Mouse (Mus musculus) B cell, adult 2 months (primary cell): Measurements from ENCODE around the gene Trappc6b.
A peak's percentile ranks its signal among the peaks of the same experiment; 100 is the strongest.
"Not testable (repeated sequence)": the region's sequence is repeated elsewhere in the genome, so short reads cannot be mapped to it uniquely, and the experiment has no call there.

Experiments
- DNase-seq, 2 experiments: peaks; one replicate each; pipeline ENCODE4 v3.0.0; 2022

The Trappc6b gene

DNA sequence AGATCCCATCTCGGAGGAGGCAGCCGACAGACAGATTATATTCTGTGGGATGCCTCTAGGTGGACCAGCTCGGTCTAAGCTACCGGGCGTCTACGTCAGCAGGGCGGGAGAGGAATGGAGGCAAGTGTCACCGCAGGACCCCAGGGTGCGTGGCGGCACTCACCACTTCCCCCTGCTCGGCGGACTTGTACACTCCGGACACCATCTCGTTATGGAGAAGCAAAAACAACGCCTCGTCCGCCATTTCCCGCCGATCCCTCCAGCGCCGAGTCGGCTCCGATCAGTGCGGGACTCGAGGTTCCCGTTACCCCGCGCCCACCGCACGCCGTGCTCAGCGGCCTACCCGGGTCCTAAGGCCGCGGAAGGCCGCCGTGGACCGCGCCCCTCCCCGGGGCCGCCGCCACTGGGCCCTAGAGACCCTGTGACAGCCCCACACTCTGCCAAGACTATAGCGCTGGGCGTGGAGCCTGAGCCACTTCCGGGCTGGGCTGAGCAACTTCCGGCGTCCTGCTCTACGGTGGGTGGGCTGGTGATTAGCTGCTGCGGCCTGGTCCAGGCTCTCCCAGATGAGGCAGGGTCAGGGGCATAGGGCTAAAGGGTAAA lies at the start of gene Trappc6b:
Trappc6b (minus strand) TSS at position 480 of the 603 bp plus-strand sequence.
- DNase-seq = peak; percentile 78 to 82

DNA sequence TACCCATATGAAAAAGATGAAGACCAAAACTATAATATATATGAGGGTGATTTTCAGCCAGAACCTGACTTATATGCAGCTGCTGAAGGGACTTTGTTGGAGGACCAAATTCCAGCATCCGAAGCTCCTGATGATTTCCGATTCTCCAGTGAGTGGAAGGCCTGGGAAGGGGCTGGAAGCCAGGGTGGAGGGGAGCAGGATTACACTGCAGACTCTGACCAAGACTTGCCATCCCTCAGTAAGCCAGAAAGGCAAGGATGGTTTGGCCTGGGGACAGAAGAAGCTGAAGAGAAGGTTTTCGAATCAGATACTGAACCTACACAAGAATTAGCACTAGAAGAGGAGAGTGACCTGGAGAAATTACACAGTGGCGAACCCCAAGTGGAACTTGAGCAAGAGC lies 46.7 kb upstream of the Trappc6b start:
- no peak for DNase-seq

DNA sequence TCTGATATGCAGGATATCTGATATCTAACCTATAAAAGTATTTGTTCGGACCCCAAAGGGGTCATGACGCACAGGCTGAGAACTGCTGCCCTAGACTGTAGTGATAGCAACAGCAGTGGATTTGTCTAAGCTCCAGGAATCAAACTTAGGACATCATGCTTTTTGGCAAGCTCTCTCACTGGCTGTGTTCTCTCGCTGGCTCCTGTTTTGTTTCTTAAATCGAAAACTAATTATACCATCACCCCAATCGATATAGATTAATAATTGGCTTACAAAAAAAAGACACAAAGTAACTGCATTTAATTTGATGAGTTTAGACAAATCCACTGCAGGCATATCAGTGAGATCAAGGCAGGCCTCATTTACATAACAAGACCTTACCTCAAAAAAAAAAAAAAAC lies 45.2 kb upstream of the Trappc6b start:
- DNase-seq = no peak

DNA sequence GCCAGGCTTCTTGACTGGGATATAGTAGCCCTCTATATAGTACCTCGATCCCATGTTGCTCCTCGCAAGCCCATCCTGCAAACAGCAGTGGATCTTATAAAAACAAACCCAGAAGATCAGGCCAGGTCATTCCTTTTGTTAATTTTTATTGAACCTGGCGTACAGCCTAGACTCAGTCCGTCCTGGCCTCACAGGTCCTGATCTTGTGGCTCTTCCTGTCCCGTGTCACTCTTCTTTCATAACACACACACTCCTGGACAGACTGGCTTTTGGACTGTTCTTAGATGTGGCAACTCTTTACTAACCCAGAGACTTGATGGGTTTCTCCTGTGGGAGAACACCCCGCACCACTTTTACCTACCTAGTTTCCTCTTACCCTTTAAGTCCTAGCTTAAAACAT lies 44.6 kb upstream of the Trappc6b start:
- no peak for DNase-seq

DNA sequence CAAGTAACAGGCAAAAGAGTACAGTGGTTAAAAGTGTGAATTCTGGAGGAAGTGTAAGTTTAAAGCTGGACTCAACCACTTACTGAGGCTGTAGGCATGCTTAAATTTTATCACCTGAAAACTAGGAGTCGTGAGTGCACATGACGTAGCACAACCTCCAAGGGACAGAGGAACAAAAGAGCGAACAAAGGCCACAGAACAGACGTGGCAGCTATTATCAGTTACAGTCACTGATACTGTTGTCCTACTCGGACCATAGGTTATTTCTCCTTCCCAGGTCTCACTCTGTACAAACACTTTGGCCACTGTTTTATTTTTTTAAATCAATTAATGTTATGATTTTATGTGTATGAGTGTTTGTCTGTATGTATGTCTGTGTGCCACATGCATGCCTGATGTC lies 43.5 kb upstream of the Trappc6b start:
- no peak for DNase-seq

DNA sequence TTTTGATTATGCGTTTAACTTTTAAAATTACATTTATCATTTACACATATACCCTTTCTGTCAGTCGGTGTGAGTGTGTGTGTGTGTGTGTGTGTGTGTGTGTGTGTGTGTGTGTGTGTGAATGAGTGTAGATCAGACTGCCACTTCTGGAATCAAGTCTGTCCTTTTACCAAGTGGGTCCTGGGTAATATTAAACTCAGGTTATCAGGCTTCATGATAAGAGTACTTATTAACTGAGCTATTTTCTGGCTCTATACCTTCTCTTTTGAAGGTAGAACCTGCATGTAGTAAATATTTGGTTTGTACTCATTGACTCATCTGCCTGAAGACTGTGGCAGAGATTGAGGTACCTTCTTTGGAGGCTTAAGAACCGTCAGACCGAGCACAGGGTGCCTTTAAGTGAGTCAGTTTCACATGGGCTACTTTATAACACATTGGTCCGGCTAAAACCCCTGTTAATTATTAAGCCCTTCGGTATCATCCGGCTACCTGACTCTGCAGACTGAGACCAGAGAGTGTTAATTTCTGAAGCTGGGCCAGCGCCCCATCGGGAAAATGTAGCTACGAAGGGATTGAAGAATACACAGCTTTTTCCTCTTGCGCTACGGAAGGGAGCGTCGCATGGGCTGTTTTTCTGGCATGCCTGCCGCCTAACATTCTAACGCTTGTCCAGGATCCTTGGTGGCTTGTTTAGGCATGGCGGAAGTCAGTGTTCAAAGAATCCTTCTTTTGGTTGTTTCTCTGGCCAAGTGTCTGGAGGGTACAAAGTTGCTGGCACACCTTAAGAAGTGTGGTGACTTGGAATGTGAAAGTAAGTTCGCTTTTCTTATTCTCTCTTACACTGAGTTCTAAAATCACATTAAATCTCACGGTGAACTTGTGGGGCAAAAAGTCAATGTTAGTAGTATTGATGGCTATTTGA lies 34.1 kb upstream of the Trappc6b start, which contains the start of gene Mia2:
Mia2 (plus strand) TSS at position 696 of the 922 bp plus-strand sequence.
- no peak for DNase-seq

DNA sequence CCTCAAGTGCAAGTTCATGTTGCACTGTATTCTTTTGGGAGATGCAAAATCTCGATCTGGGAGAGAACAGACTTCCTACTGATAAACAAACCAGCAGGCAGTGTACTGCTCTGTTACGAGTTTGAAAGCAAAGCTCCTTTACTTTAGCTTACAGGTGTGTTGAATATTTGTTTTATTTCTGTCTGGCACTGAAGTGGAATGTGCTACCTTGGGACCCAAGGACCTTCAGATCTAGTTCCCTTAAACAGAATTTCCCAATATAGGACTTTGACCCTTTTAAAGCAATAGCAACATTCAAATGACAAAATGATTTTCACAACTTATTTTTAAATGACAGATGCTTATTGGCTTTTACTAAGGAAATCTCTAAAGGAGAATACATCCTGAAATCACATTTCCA lies 32.3 kb upstream of the Trappc6b start:
- DNase-seq = no peak

DNA sequence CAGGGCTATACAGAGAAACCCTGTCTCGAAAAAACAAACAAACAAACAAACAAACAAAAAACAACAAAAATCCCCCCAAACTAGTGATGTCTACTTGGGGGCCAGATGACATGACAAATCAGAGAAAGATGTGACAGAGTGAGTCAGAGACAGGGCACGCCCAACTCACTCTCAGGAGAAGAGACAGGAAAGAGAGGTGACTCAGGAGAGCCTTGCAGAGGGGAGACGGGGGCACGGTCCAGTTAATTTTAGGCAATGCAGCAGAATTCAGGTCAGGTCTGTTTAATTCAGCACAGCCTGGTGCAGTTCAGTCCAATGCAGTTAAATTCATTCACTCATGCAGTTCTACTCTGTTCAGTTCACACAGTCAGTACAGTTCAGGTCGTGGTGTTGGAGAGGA lies 24.9 kb upstream of the Trappc6b start:
- no peak for DNase-seq

DNA sequence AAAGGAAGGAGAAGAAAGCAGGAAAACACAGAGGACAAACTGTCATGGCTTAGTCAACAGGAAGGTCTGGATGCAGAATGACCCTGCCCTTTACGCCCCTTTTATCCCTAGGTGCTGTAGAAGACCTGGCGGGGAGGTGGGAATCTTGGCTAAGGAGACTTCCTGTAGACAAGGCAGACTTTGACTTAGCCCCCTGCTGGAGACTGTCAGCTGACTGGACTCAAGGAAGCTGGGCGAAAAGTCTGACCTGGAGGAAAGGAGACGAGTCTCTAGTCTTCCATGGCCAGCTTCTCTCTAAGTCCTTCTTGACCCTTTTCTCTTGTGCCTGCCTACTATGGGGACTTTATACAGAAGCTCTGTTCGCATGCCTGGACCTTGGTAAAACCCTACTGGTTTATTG lies 23.2 kb upstream of the Trappc6b start:
- DNase-seq = no peak

DNA sequence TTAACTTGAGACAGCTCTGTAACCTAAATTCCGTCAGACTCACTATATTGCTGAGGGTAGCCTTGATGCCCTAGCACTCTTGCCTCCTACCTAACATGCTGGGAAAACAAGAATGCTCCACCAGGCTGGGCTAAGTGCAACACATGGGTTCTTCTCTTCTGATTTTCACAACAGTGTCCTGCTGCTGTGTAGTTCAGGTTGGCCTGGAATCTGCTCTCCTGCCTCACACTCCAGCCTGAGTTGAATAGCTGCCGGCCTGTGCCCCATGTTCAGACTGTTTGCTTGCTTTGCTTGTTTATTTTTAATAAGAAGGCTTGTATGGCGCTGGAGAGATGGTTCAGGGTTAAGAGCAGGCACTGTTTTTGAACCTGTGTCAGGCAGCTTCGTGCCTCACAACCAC lies 19.2 kb upstream of the Trappc6b start:
- no peak for DNase-seq

DNA sequence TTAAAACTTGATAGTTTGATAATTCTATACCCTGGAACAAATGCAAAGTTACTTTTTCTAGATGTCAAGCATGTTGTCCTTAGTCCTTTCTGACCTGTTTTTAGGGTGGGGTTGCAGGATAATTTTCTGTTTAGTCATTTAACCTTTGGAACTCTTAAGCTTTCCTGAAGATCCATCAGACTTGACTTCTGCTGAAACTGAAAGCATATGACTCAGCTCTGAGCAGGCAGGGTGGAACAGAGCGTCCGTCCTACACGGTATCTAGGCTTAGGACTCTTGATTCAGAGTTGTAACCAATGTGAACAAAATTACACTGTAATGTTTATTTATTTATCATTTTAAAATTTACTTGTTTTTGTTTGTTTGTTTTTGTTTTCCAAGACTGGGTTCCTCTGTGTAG lies 16.6 kb upstream of the Trappc6b start:
- DNase-seq = no peak

DNA sequence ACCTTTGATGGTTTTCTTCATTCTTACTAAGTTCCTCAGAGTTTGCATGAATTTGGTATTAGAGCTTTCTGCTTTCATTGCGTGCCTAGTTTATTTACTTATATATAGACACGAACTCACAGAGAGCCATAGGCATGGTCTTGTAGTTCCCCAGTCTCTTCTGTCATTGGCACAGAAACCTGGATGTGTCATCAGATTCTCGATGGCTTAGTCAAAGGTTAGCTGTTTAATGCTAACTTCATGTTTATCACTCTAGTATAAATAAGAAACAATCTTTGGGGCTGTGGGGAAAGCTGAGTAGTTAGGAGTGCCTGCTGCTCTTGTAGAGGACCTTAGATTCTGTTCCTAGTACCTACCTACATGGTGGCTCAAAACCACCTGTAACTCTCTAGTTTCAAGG lies 15.7 kb upstream of the Trappc6b start:
- DNase-seq = no peak

DNA sequence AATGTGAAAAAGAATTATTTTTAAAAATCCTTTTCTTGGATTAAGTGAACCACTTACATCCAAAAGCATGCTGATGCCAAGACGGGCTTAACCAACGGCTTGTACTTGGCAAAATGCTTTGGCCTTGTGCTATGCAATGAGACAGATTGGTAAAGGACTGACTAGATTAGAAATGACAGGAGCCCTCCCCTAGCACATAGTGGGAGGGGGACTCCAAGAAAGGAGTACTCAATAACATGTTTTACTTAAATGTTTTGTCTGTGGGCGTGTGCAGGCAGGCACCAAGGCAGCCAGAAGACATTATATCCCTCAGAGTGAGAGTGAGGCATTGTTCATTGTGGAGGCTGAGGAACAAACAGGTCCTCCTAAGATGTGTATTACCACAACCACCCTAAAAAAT lies 12.8 kb upstream of the Trappc6b start:
- DNase-seq = no peak

DNA sequence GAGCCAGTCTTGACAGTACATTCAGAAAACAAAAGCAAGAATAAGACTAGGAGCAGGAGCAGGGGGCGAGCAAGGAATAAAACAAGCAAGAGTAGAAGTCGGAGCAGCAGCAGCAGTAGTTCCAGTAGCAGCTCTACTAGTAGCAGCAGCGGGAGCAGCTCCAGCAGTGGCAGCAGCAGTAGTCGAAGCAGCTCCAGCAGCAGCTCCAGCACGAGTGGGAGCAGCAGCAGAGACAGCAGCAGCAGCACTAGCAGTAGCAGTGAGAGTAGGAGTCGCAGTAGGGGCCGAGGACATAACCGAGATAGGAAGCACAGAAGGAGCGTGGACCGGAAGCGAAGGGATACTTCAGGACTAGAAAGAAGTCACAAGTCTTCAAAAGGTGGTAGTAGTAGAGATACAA lies 11.0 kb upstream of the Trappc6b start:
- no peak for DNase-seq

DNA sequence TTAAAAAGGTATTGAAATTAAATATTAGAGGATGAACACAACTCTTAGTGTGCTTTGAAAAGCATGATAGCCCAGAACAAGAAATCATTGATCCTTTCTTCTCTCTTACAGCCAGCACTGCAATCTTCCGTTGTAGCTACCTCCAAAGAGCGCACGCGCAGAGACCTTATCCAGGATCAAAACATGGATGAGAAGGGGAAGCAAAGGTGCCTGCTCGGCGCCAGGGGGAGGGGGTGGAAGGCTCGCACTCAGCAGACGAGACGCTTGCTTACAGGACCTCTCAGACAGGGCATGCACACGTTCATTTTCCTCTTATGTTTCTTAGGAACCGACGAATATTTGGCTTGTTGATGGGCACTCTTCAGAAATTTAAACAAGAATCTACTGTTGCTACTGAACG lies 7.5 kb upstream of the Trappc6b start:
- no peak for DNase-seq

DNA sequence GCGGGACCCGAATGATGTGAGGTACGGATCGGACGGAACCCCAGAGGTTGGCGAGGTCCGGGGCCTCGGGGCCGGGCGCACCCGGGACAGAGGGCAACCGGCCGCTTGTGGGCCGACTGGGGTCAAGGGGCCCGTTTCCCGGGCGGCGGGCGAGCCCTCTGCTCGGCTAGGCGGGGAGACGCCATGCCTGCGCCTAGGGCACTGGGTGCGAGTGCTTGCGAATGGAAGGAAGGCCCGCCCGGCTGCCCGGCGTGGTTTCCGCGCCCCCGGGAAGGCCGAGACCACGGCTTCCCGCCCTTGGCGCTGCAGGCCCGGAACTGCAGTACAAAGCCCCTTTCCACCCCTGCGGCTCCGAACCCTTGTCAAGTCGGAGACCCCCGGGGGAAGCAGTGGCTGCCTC lies 5.8 kb upstream of the Trappc6b start:
- no peak for DNase-seq

DNA sequence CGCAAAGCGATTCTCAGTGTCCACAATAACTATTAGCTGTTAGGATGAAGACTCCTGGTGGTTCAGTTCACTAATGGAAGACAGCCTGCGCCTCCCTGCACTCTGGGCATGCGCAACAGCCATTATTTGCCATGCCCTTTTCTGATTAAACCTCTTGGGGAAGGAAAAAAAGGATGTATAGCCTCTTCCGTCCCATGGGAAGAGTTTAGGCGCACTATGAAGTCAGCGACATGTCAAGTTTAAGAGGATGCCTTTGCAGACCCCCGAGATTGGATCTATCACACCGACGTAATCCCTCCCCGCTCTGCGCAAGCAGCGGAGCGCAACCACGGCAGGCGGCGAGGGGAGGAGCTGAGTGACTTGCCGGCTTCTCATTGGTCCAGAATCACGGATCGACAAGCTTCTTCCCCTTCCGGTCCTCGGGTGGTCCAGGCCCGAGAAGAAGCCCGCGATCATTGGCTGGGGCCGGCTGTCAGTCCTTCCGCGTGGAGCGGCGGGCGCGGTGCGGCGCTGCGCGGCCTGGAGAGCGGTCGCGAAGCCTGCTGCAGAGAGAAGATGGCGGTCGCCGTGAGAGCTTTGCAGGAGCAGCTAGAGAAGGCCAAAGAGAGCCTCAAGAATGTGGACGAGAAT lies 5.3 kb upstream of the Trappc6b start, which contains the start of gene Pnn:
Pnn (plus strand) TSS at position 437 of the 630 bp plus-strand sequence.
- peak; percentile 93 to 95 for DNase-seq

DNA sequence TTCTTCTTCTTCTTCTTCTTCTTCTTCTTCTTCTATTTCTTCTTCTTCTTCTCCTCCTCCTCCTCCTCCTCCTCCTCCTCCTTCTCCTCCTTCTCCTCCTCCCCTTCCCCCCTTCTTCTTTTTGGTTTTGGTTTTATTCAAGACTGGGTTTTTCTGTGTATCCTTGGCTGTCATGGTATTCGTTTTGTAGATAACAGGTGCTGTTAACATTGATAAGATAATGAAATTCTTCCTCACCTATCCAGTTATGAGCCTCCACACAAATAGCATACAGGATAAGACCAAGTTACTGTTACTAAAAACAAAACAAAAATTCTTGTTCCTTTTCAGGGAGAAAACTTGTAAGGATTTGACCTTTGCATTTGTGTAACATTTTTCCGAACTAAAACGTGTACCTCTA lies 4.5 kb upstream of the Trappc6b start:
- no peak for DNase-seq

DNA sequence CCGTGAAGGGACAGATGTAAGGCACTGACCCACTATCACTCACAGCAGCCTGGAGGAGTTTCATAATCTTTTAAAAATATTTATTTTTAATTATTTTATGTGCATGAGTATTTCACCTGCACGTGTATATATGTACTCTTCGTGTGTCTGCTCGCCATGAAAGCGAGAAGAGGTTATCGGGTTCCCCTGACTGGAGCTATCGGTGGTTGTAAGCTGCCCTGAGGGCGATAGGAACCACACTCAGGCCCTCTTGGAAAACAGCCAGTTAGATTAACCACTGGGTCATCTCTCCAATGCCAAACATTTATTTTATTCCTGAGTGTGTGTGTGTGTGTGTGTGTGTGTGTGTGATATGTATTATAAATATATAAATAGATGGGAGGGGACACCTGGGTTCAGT lies 3.6 kb upstream of the Trappc6b start:
- no peak for DNase-seq

DNA sequence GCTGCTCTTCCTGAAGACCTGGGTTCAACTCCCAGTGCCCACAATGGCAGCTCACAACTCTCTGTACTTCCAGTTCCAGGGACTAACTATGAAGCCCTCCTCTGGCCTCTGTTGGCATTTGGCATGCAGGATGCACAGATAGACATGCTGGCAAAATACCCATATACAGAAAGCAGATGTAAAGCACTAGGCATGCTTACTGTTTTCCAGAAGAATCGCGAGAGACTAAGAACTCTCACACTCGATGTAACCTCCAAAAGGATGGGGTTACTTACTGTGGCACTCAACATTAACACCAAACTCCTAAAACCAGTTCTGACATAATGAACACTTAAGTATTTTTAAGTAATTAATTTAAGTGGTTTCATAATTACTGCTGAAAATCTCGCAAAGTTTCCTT lies 950 bp downstream of the Trappc6b start:
- DNase-seq = no peak

DNA sequence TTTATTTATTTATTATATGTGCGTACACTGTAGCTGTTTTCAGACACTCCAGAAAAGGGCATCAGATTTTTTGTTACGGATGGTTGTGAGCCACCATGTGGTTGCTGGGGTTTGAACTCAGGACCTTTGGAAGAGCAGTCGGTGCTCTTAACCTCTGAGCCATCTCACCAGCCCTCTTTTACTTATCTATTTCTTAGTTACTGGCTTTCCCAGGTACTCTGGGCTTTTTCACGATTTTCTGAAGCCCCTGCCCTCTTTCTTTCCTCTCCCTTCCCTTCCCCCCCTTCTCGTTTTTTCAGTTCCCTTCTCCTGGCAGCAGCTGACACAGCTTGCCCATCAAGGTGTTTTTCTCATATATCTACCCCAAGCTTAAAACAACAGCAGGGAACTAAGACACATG lies 3.0 kb downstream of the Trappc6b start:
- DNase-seq = not testable (repeated sequence)

DNA sequence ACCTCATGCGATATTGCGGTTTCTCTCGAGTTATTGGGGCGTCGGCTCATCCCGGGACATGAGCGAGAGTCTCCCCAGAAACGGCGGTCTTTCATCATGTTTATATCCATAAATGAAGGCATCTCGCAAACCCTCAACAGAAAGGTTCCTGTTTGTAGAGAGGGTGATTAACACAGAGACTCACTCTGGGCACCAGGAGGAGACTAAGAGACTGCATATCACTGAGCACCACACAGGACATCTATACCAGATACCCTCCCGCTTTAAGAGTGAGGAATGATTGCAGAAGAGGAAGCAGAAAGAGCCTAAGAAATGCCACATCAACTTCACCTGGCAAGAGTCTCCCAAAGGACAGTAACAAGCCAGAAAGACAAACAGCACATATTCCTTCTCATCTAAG lies 5.0 kb downstream of the Trappc6b start:
- DNase-seq = no peak

DNA sequence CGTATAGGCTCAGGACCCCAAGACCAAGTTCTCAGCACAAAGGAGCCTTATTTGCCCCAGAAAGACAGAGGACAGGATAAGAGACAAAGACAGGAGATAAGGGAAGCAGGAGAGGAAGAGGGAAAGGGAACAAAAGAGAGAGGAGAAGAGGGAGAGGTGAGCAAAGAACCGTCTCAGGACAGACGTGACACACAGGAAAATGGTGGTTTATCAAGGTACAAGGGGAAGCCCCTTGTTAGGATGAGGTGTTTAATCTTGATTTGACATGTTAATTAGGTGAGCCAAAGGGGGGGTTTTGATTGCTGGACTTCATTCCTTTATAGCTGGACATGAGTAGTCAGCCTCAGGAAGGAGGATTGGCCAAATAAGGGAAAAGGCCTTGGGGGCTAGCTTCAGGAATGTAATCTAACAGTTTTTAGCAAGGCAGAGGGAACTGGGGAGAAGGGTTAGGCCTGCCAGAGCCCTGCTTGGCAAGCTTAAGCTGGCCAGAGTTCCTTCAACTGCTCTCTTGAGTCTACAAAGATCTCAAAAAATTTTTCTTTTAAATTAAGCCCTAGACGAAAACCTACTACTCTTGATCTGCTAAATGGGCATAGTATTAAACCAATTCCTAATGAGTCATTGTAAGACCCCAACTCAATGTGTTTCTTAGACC lies 5.9 kb downstream of the Trappc6b start:
- DNase-seq = no peak
